Mouse (Mus musculus): ENCODE results near the gene 3110018I06Rik.

DNA sequence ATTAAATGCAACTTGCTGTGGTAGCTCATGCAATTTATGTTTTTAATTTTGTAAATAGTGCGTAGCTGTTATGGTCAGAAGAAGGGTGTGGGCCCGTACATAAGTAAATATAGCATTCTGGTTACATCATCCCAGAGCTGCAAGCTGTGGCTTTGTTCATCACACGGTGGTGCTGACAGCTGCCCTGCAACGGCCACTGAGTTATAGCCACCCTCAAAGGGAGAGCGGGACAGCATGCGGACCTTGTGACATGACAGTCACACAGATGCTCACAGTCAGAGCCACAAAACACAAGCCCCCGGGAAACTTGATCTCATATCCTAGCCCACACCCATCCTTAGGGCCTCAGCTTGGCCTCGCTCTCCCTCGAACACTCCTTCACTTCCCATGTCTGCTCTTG, 30.6 kb upstream of the 3110018I06Rik start:
- no peak for TF ChIP-seq CTCF (IDR thresholded peaks at IDR 0.05; ENCODE audit: borderline replicate concordance, extremely low read depth, insufficient read depth, insufficient read length)
- no peak for TF ChIP-seq POLR2A (IDR thresholded peaks at IDR 0.05; ENCODE audit: borderline replicate concordance, extremely low read depth, insufficient read depth, insufficient read length, poor library complexity, severe bottlenecking)

Data from brain, embryonic 14.5 days (tissue).